Mouse (Mus musculus) midbrain, embryonic 16.5 days (tissue): ENCODE measurements at regions not wholly inside any gene's neighbourhood (a gene's known extent, or its start where the extent isn't known, plus 50 kb on each side); places are given as distances from the start of the nearest gene placed in this dataset.

Experiments used
- ATAC-seq: fragments of 200-750 bp; cut with Nextera tagmentation; 2 replicates; pipeline ENCODE4 v1.8.0; 2017; ENCODE audit warnings: moderate TSS enrichment
- H3K27ac ChIP-seq: fragments of 300-500 bp; sonication (generic); 2 replicates; pipeline ENCODE4 v1.5.1; 2014; ENCODE audit warnings: mild to moderate bottlenecking, low read length, mixed read lengths
- H3K27me3 ChIP-seq: fragments of 300-500 bp; sonication (generic); 2 replicates; pipeline ENCODE4 v1.6.1; 2014; ENCODE audit warnings: low read depth, low read length, mixed read lengths; ENCODE audit not compliant: control insufficient read depth, insufficient read depth
- H3K36me3 ChIP-seq: fragments of 300-500 bp; sonication (generic); 2 replicates; pipeline ENCODE4 v1.6.1; 2014; ENCODE audit warnings: mild to moderate bottlenecking, low read length, moderate library complexity, mixed read lengths; ENCODE audit not compliant: control insufficient read depth, insufficient read depth
- H3K4me1 ChIP-seq: fragments of 300-500 bp; sonication (generic); 2 replicates; pipeline ENCODE4 v1.6.1; 2014; ENCODE audit warnings: mild to moderate bottlenecking, low read length, mixed read lengths; ENCODE audit not compliant: control insufficient read depth, insufficient read depth
- H3K4me2 ChIP-seq: fragments of 300-500 bp; sonication (generic); 2 replicates; pipeline ENCODE4 v1.6.1; 2014; ENCODE audit warnings: mild to moderate bottlenecking, low read length, mixed read lengths
- H3K4me3 ChIP-seq: fragments of 300-500 bp; sonication (generic); 2 replicates; pipeline ENCODE4 v1.5.1; 2014; ENCODE audit warnings: low read depth, mild to moderate bottlenecking, low read length, moderate library complexity, mixed read lengths
- H3K9ac ChIP-seq: fragments of 300-500 bp; sonication (generic); 2 replicates; pipeline ENCODE4 v1.6.1; 2014; ENCODE audit warnings: low read depth, low read length, mixed read lengths
- H3K9me3 ChIP-seq: fragments of 300-500 bp; sonication (generic); replicated peaks from 2 replicates; pipeline ENCODE4 v1.6.1; 2014; ENCODE audit warnings: mild to moderate bottlenecking, low read length, mixed read lengths; ENCODE audit not compliant: control insufficient read depth, poor library complexity, severe bottlenecking
- WGBS: fragments of 180-500 bp; shearing (Covaris S2); extraction: QIAGEN DNeasy Blood & Tissue Kit; methylation state at CpG from one replicate; pipeline ENCODE4 v1.1.7; 2014; 5-methylcytosine and 5-hydroxymethylcytosine counted together

GRCm38 (mm10) chr6:147199955-147200354 lies 64.0 kb downstream of the Pthlh start:
- WGBS, result 77% methylated on average over 7 of the region's 7 CpGs
- Histone ChIP-seq H3K9ac (no peak overlapping the region), H3K27ac (no peak overlapping the region), H3K4me1 (no peaks in the 10 kb centered on the region), H3K9me3 (no peaks in the 10 kb centered on the region), H3K36me3 (no peaks in the 10 kb centered on the region), H3K4me3 (no peak overlapping the region), H3K27me3 (no peaks in the 10 kb centered on the region), H3K4me2 (no peak overlapping the region)
- no peak for ATAC-seq

GRCm38 (mm10) chr6:147199411-147199810 lies 64.6 kb downstream of the Pthlh start:
- Histone ChIP-seq H3K9me3 (no peaks in the 10 kb centered on the region), H3K27ac (no peak overlapping the region), H3K4me3 (no peak overlapping the region), H3K4me1 (no peaks in the 10 kb centered on the region), H3K36me3 (no peaks in the 10 kb centered on the region), H3K4me2 (no peak overlapping the region), H3K9ac (no peak overlapping the region), H3K27me3 (no peaks in the 10 kb centered on the region)
- ATAC-seq, result no peak

- no peak overlapping the region for H3K4me2 ChIP-seq
- no peaks in the 10 kb centered on the region for H3K27me3 ChIP-seq
- H3K4me1 ChIP-seq, result no peaks in the 10 kb centered on the region
- no peaks in the 10 kb centered on the region for H3K9me3 ChIP-seq
- H3K36me3 ChIP-seq, result no peaks in the 10 kb centered on the region
- WGBS, result 52% methylated on average over 4 of the region's 4 CpGs
- H3K27ac ChIP-seq, result no peak overlapping the region
- no peak overlapping the region for H3K9ac ChIP-seq
- H3K4me3 ChIP-seq, result no peak overlapping the region
- peak; percentile 51; the same call in 1 of the 2 replicates for ATAC-seq
Measured at GRCm38 (mm10) chr6:147196432-147196831, 67.6 kb downstream of the Pthlh start.

- no peak overlapping the region for H3K4me3 ChIP-seq
- WGBS, result 84% methylated on average over 4 of the region's 4 CpGs
- no peaks in the 10 kb centered on the region for H3K27me3 ChIP-seq
- no peaks in the 10 kb centered on the region for H3K36me3 ChIP-seq
- no peaks in the 10 kb centered on the region for H3K4me1 ChIP-seq
- H3K9ac ChIP-seq, result no peak overlapping the region
- no peaks in the 10 kb centered on the region for H3K9me3 ChIP-seq
- H3K27ac ChIP-seq, result no peak overlapping the region
- no peak for ATAC-seq
- H3K4me2 ChIP-seq, result no peak overlapping the region
Measured at GRCm38 (mm10) chr6:147195277-147195676, 68.7 kb downstream of the Pthlh start.

- no peak overlapping the region for H3K9ac ChIP-seq
- no peaks in the 10 kb centered on the region for H3K36me3 ChIP-seq
- no peaks in the 10 kb centered on the region for H3K9me3 ChIP-seq
- no peak overlapping the region for H3K4me2 ChIP-seq
- ATAC-seq, result no peak
- no peak overlapping the region for H3K27ac ChIP-seq
- H3K27me3 ChIP-seq, result no peaks in the 10 kb centered on the region
- H3K4me1 ChIP-seq, result no peaks in the 10 kb centered on the region
- WGBS, result 68% methylated on average over 5 of the region's 5 CpGs
- no peak overlapping the region for H3K4me3 ChIP-seq
Measured at GRCm38 (mm10) chr6:147187710-147188109, 76.3 kb downstream of the Pthlh start.

- Histone ChIP-seq H3K9me3 (no peaks in the 10 kb centered on the region), H3K4me2 (no peak overlapping the region), H3K9ac (no peak overlapping the region), H3K27me3 (no peaks in the 10 kb centered on the region), H3K27ac (no peak overlapping the region), H3K4me1 (no peaks in the 10 kb centered on the region), H3K4me3 (no peak overlapping the region), H3K36me3 (no peaks in the 10 kb centered on the region)
- 74% methylated on average over 7 of the region's 7 CpGs for WGBS
- no peak for ATAC-seq
Measured at GRCm38 (mm10) chr6:147178276-147178675, 85.7 kb downstream of the Pthlh start.

GRCm38 (mm10) chr6:147176176-147176575 lies 85.0 kb downstream of the Klhl42 start:
- no peaks in the 10 kb centered on the region for H3K4me1 ChIP-seq
- H3K9me3 ChIP-seq, result no peaks in the 10 kb centered on the region
- H3K9ac ChIP-seq, result no peak overlapping the region
- H3K27me3 ChIP-seq, result no peaks in the 10 kb centered on the region
- no peak overlapping the region for H3K4me2 ChIP-seq
- ATAC-seq, result no peak
- no peaks in the 10 kb centered on the region for H3K36me3 ChIP-seq
- no peak overlapping the region for H3K4me3 ChIP-seq
- 84% methylated on average over 1 of the region's 1 CpGs for WGBS
- no peak overlapping the region for H3K27ac ChIP-seq
